Mouse (Mus musculus): ENCODE data around the gene Gpr132.

DNA sequence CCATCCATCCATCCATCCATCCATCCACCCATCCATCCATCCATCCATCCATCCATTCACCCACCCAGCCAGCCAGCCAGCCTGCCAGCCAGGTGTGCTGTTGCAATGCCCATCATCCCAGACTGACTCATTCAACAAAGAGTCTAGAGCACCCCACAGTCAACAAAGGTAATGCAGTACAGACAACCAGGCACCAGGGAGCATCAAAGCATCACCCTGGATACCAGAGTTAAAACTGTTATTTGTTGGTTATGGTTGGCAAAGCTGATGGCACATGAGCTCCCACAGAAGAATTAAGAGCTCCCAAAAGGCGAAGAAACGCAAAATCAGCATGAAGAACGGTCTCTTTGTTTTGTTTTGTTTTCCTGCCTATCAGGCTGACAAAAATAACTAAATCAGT lies 11.7 kb downstream of the Gpr132 start:
- TF ChIP-seq GATA1 (IDR thresholded peaks at IDR 0.05; ENCODE audit: borderline replicate concordance, low read length) = no peak
- no peak for TF ChIP-seq FLI1 (IDR thresholded peaks at IDR 0.05; ENCODE audit: low read length)
